Comparison of ENCODE assay signal across 8 mouse cellular contexts in the genomic region with DNA sequence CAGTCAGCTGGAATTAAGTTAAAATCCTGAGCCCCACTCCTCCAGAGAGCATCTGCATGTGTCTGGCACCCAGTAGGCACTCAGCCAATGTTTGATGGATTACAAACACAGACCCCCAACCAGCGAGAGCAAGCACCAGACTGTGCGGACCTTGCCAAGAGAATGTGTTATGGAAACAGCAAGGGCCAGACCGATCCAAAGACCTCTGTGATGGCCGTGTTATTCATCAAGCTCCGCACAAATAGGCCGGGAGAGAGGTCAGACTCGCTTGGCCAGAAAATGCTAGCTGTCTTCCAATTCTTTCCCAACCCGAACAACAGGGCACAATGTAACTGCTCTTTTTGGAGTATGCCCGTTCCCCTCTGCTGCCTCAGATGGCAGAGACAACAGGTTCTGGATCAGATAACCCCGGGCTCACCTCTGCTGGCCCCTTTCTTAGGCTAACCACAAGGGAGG. TPM values are rescaled to one million over a fixed set of nuclear protein-coding genes. Genes with fewer than 3 reads are reported as not detected.
DNase-seq lines count a peak whose midpoint lies in the region; ATAC-seq and TF ChIP-seq lines count a peak whose summit lies in the region.

No protein-coding gene starts in this region.

- no peak for TF ChIP-seq CTCF in brain, embryonic 14.5 days (IDR thresholded peaks at IDR 0.05; ENCODE audit: borderline replicate concordance, extremely low read depth, insufficient read depth, insufficient read length)

- H3K36me3 ChIP-seq in heart, embryonic 13.5 days: peaks cover 4% of the 10 kb centered on the region; the same call in 1 of the 2 replicates

- H3K4me2 ChIP-seq in heart, embryonic 13.5 days: peak overlapping the region; percentile 88

- TF ChIP-seq POLR2A in brain, embryonic 14.5 days (IDR thresholded peaks at IDR 0.05; ENCODE audit: borderline replicate concordance, extremely low read depth, insufficient read depth, insufficient read length, poor library complexity, severe bottlenecking): no peak

- no peak for ATAC-seq in heart, embryonic 13.5 days (ENCODE audit: extremely low read depth, insufficient number of reproducible peaks, low FRiP score, low TSS enrichment)
- ATAC-seq in megakaryocyte progenitor cell, adult 5-6 weeks (replicated peaks; ENCODE audit: poor library complexity): no peak

- H3K4me1 ChIP-seq in heart, embryonic 13.5 days: peaks cover 16% of the 10 kb centered on the region

- H3K9ac ChIP-seq in heart, embryonic 13.5 days: peak overlapping the region; percentile 84

- no peak for DNase-seq in heart, adult 8-10 months (ENCODE audit: low spot score)
- DNase-seq in brain, embryonic 14.5 days (ENCODE audit: low read depth): peak; percentile 83
- DNase-seq in kidney, adult 18-20 months: peak; percentile 57
- DNase-seq in lung, postnatal 36 days: peak; percentile 22
- no peak for DNase-seq in thymus, postnatal 0 days (ENCODE audit: low spot score)
- no peak for DNase-seq in embryo, embryonic 11 days

- H3K4me3 ChIP-seq in heart, embryonic 13.5 days: peak overlapping the region; percentile 60; the same call in 1 of the 2 replicates

- 57% methylated on average over 10 of the region's 10 CpGs for WGBS in heart, embryonic 13.5 days

- H3K27ac ChIP-seq in heart, embryonic 13.5 days (replicated peaks): no peak overlapping the region

- H3K27me3 ChIP-seq in heart, embryonic 13.5 days (replicated peaks): peaks cover 19% of the 10 kb centered on the region

- no peaks in the 10 kb centered on the region for H3K9me3 ChIP-seq in heart, embryonic 13.5 days

RNA-seq across cellular contexts. Expression of a gene that starts 1.9 kb away (rescaled TPM):
- 12.2 and 12.4 TPM in 2 replicates for polyA plus RNA-seq in heart, embryonic 13.5 days (2015; fragmentation: Nextera tagmentation; extraction: Ambion mirVana)
- total RNA-seq in heart, adult 8-10 months (2022): 10 to 100 TPM in 2 of 4 experiments, 1 to 10 TPM in 2; 7.8 to 10.9 (median 9.9) TPM
- polyA plus RNA-seq in brain, embryonic 14.5 days (2012; rRNA removed): 9.5 and 9.7 TPM in 2 replicates
- polyA plus RNA-seq in thymus, postnatal 0 days (2015; fragmentation: Nextera tagmentation; extraction: Ambion mirVana): 19.2 and 22.4 TPM in 2 replicates
- total RNA-seq in megakaryocyte progenitor cell, adult 5-6 weeks (2015): 14.7 and 15.6 TPM in 2 replicates
- 9.8 and 10.6 TPM in 2 replicates for total RNA-seq in megakaryocyte progenitor cell, adult 5-6 weeks (2017)

RNA-seq across cellular contexts. Expression of a gene that starts 3.4 kb away (rescaled TPM):
- 0.07 and 0.22 TPM in 2 replicates for polyA plus RNA-seq in heart, embryonic 13.5 days (2015; fragmentation: Nextera tagmentation; extraction: Ambion mirVana)
- total RNA-seq in heart, adult 8-10 months (2022): not detected
- 0.03 TPM in 1 of 2 replicates, not detected in the other for polyA plus RNA-seq in brain, embryonic 14.5 days (2012; rRNA removed)
- polyA plus RNA-seq in thymus, postnatal 0 days (2015; fragmentation: Nextera tagmentation; extraction: Ambion mirVana): 0.26 and 0.39 TPM in 2 replicates
- not detected in 2 replicates for total RNA-seq in megakaryocyte progenitor cell, adult 5-6 weeks (2015)
- total RNA-seq in megakaryocyte progenitor cell, adult 5-6 weeks (2017): not detected in 2 replicates

RNA-seq across cellular contexts. Expression of a gene that starts 17.5 kb away (rescaled TPM):
- 4.7 and 5.3 TPM in 2 replicates for polyA plus RNA-seq in heart, embryonic 13.5 days (2015; fragmentation: Nextera tagmentation; extraction: Ambion mirVana)
- 1 to 10 TPM; 3.8 to 4.7 (median 4.7) TPM for total RNA-seq in heart, adult 8-10 months (2022)
- 5.7 and 7.6 TPM in 2 replicates for polyA plus RNA-seq in brain, embryonic 14.5 days (2012; rRNA removed)
- 15.8 TPM in 2 replicates for polyA plus RNA-seq in thymus, postnatal 0 days (2015; fragmentation: Nextera tagmentation; extraction: Ambion mirVana)
- 26.3 and 27.5 TPM in 2 replicates for total RNA-seq in megakaryocyte progenitor cell, adult 5-6 weeks (2015)
- total RNA-seq in megakaryocyte progenitor cell, adult 5-6 weeks (2017): 18.3 and 18.9 TPM in 2 replicates

RNA-seq across cellular contexts. Expression of a gene that starts 19.7 kb away (rescaled TPM):
- polyA plus RNA-seq in heart, embryonic 13.5 days (2015; fragmentation: Nextera tagmentation; extraction: Ambion mirVana): 20.9 and 21.2 TPM in 2 replicates
- total RNA-seq in heart, adult 8-10 months (2022): 10 to 100 TPM in 2 of 4 experiments, 1 to 10 TPM in 2; 7.0 to 13.0 (median 9.7) TPM
- polyA plus RNA-seq in brain, embryonic 14.5 days (2012; rRNA removed): 59.1 and 92.3 TPM in 2 replicates
- 36.1 and 37.6 TPM in 2 replicates for polyA plus RNA-seq in thymus, postnatal 0 days (2015; fragmentation: Nextera tagmentation; extraction: Ambion mirVana)
- total RNA-seq in megakaryocyte progenitor cell, adult 5-6 weeks (2015): 21.1 and 27.4 TPM in 2 replicates
- total RNA-seq in megakaryocyte progenitor cell, adult 5-6 weeks (2017): 20.3 and 27.2 TPM in 2 replicates

RNA-seq across cellular contexts. Expression of a gene that starts 21.8 kb away (rescaled TPM):
- polyA plus RNA-seq in heart, embryonic 13.5 days (2015; fragmentation: Nextera tagmentation; extraction: Ambion mirVana): 157 and 170 TPM in 2 replicates
- total RNA-seq in heart, adult 8-10 months (2022): 100 to 1,000 TPM; 170 to 223 (median 177) TPM
- polyA plus RNA-seq in brain, embryonic 14.5 days (2012; rRNA removed): 1.1 and 1.5 TPM in 2 replicates
- 1.0 and 1.7 TPM in 2 replicates for polyA plus RNA-seq in thymus, postnatal 0 days (2015; fragmentation: Nextera tagmentation; extraction: Ambion mirVana)
- 0.05 and 0.07 TPM in 2 replicates for total RNA-seq in megakaryocyte progenitor cell, adult 5-6 weeks (2015)
- total RNA-seq in megakaryocyte progenitor cell, adult 5-6 weeks (2017): not detected in 2 replicates

Comparison
In these comparisons a context has a peak if more than half of its experiments do, and no peak if none do; other contexts are left out.
1. DNase-seq: peak in brain, embryonic 14.5 days (single experiment), kidney, adult 18-20 months (single experiment) and lung, postnatal 36 days (single experiment); none in heart, adult 8-10 months (single experiment), thymus, postnatal 0 days (single experiment) and embryo, embryonic 11 days (single experiment).